Mouse (Mus musculus): ENCODE data around the gene Agr3.

Agr3 gene

DNA sequence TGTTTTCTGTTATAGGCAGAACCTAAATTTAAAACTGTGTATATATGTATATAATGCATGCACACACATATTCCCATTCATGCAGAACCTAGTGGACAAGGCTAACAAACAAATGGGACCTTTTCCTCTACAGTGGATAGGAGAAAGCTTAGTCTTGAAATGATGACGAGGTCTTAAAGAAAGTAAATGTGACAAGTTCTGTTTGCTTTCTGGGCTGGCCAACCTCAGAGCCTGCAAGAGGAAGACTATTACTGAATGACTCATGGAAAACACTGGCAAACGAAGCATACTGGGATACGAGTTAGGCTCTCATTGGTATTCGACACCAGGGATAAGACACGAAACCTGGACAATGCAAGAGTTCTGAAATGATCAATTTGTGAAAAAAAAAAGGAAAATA is 59.3 kb downstream of the Agr3 start:
- no peak for DNase-seq

DNA sequence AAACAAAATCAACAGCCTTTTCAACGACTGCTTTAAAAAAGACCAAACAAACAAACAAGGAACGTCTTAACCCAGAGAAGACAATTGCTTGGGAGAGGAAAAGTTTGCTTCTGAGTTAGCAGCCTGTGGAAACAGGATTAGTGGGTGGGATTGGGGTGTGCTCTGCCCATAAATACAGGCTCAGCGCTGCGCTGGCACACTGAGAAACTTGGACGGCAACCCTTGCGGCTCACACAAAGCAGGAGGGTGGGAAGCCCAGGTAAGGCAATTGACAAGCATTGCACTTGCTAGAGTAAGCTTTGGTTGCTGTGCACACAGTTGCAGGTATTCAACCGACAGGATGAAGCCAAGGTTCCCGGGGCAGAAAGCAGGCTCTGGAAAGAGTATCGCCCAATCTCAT is 67.3 kb downstream of the Agr3 start, which contains the start of gene Agr2:
TSS of gene Agr2 (plus strand) at position 197 of the 400 bp plus-strand sequence.
- DNase-seq: no peak

DNA sequence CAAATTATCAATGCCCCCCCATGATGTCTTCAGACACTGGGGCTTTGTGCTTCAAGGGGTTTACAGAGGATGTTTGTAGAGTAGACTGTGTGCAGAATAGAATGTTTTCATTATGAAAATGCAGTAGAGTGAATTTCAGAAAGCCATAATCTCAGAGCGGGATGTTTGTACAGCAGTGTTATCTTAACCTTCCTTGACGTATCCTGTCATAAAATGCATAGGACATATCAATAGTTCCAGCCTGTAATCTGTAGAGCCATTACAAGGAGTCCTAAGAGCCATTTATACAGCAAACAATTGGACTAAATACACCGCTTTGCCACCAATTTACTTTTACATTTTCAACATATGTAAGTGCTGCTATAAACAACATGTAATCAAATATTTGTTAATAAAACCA is 68.2 kb downstream of the Agr3 start:
- DNase-seq: no peak

DNA sequence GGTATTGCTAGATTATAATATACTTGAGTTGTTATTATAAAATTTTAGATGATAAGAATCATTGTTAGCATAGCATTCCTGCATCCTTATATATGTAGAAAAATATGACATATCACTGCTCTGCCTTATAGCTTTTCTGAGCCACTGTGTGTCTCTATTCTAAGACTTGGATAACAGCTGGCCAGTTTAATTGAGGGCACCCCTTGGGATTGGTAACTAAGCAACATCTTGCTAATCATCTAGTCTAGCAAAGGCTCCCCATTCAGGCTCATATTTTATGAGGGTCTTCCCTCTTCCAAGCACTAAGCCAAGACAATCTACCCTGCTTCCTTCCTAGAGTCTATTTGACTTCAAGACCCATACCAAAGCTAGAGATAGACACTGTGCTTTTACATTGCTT is 68.7 kb downstream of the Agr3 start:
- no peak for DNase-seq

DNA sequence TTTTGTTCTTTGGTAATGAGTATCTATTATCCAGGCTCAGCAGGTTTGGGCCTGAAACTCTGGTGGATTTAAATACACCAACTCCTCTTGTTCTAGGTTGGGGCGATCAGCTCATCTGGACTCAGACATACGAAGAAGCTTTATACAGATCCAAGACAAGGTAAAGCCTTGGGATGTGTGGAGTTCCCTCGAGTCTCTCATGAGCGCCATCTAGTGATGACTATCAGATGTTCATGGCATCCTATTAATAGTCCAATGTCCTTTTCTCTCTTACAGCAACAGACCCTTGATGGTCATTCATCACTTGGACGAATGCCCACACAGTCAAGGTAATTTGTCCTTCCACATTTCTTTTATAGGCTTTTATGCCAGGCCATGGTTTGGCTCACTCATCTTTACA is 70.4 kb downstream of the Agr3 start:
- peak; percentile 9 for DNase-seq
